Mouse (Mus musculus) frontal cortex, adult (tissue): ENCODE results near the gene Rsad2.
"Not testable (repeated sequence)": the region's sequence is repeated elsewhere in the genome, so short reads cannot be mapped to it uniquely, and the experiment has no call there.

Experiments
- ATAC-seq: cut with Nextera tagmentation; 2 replicates; pipeline ENCODE4 v1.9.2; 2017; ENCODE audit warnings: mild to moderate bottlenecking, moderate library complexity, mixed read lengths; ENCODE audit not compliant: low TSS enrichment

Rsad2 gene

DNA sequence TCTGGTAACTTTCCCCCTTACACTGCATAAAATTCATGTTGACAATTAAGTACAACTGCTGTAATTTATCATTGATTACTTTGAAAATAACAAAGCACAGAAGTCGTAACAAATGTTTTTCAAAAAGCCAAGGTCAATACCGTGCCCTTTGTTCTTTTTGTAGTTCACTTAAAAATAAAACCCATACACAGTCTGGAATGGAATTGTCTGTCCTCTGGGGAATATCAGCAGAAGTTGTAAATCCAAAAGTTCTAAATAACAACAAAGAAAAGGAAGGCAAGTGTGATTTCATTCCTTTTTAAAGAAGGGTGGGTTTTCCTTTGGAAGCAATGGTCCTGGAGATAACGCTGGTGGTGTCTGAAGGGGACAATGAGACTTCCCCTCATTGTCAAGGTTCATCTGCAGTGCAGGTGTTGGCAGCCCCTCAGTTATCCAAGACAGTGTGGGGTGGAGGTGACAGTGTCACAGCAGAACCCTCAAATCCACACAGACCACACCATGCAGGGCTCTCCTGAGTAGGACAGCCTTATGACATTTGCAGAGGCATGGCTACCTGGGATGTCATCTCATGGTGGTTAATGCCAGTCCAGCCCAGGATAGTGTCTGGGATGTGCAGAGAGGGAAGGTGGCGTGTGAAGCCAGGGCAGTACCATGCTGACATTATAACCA is 9.7 kb downstream of the Rsad2 start:
- no peak for ATAC-seq

DNA sequence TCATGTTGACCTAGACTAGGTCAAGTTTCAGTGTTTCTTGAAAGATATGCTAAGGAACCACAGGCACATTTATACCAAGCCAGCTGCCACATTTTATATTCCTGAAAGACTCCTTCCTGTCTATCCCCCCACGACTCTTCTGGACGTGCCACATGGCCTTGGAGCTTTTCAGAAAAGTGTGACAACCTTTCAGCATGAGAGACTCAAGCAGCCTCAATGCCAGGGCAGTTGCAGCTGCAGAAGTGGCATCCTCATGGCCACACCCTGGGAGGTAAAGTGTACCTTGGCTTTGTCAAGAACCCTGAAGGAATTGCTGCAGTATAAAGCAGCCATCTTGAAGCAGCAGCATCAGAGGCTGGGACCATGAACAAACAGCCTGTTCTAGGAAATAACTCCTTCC is 11.7 kb downstream of the Rsad2 start:
- no peak for ATAC-seq

DNA sequence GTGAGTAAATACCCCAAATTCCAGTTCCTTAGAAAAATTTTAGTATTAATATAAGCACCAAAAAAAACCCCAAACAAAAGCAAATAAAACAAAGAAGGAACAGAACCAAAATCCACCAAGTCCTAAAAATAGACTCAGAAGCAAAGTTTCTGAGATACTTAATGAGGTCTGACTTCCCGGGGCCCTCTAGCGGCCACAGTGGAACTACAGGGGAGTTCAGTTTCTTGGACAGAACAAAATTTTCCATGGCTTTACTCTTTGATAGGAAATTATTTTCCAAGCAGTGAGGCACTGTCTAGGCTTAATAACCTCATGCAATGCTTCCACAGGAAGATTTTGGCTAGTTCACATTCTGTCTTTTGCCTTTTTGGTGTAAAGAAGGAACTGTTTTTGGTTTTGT is 12.2 kb downstream of the Rsad2 start:
- ATAC-seq: peak; percentile 52; the same call in 1 of the 2 replicates

DNA sequence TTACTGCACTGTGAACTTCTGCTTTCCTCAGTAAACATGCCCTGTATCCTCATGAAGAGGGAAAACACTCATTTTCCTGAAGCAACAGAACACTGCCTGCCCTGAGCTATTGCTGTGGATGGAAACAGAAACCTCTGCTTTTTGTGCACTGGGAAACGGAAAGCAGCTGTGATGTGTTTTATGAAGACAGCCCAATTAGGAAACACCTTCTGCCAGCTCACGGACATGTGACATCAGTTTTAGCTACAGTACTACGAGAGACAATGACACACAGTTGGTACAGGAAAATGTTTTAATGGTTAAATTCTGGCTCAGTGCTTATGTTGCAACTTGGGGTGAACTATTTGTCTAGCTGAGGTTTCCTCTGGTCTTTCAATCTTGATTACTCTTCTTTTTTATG is 16.9 kb downstream of the Rsad2 start:
- no peak for ATAC-seq

DNA sequence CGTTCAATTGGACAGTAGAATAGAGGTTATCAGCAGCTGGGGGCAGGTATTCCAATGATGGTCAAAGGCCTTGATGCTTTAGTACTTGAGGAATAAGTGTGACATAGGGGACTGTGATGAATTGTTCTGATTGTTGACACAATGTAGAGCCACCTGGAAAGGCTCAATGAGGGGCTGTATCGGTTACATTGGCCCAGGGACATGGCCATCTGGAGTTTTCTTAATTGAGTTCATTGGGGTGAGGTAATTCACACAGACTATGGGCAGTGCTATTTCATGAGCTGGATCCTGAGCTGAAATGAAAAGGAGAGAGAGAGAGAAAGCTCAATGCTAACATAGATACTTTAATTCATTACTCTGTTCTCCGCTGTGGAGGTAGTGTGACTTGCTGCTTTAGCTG is 18.3 kb downstream of the Rsad2 start:
- ATAC-seq: no peak

DNA sequence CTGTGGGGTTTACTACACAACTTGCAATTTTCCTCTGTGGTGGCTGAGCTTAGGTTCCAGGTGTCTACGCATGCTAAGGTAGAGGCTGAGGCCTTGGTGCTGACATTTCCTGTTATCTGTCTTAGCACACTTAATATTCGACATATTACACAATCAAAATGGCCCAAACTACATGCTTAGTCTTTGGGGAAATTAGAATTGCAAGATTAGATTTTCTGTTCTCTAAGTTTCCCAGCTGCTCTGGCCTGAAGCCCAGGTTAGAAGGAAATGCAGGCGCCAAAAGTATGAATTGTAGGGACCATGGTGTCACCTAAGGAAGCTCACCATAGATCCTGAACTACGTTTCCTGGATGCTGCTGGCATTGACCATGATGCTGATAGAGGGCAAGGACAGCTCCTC is 19.9 kb downstream of the Rsad2 start:
- no peak for ATAC-seq

DNA sequence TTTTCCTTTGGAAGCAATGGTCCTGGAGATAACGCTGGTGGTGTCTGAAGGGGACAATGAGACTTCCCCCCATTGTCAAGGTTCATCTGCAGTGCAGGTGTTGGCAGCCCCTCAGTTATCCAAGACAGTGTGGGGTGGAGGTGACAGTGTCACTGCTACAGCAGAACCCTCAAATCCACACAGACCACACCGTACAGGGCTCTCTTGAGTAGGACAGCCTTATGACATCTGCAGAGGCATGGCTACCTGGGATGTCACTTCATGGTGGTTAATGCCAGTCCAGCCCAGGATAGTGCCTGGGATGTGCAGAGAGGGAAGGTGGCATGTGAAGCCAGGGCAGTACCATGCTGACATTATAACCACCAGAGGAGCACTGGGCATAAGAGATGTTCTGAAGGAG is 27.5 kb downstream of the Rsad2 start:
- ATAC-seq: not testable (repeated sequence)

DNA sequence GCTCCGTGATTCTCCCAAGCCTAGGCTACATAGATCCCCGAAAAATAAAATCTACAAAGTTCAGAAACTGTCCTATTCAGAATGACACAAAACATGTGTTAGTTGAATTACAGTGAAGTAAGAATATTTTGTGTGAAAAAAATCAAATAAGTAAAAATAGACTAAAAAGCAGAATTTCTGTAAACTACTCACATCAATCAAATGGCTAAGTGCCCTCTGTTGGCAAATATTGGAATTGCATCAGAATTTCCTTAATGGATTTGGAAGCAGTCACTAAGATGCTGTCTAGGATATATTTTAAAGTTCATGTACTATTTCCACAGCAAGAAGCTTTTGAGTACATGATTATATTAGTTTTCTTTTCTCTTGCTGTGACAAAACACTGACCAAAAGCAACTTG is 31.4 kb downstream of the Rsad2 start:
- ATAC-seq: no peak

DNA sequence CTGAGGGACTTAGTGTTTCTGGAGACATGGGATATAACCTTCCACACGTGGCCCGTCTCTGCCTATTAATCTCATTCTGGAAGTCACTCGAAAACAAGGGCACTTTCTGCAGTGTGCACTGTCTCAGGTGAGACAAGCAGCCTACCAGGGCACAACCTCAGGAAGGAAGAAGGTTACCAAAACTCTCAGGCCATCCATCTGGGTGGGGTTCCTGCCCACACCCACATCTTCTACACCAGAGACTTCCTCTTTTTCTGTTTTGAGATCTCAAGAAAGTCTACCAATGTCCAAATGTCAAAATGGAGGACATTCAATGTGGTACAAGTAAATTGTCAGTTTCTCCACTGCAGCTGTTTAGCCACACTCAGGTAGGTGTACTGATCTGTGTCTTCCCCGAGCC is 37.9 kb downstream of the Rsad2 start:
- no peak for ATAC-seq

DNA sequence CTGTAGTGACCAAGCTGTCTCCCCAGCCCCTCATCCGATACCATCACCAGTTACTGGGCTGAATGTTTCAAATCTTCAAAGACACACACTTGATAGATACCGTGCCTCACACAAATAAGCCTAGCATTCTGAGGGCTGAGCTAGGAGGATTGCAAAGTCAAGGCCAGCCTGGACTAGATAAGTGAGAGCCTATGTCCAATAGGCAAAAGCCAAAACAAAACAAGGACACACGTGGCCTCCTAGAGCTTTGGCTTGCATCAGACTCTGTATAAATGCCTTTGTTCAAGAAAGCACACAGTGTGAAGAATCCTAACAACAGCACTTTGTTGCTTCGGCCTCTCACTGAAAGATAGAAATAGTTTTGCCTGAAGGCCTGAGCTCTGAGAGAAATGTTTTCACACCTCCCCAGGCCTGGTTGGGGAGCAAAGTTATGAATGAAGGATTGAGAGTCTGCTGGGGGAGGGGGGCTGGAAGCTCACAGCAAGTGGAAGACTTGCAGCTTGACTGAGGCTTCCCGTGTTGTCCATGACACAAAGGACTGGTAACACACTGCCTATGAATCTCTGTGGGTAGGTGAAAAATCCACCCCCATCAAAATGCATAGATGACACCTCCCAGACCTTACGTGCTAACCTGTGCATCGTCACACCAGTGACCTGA is 39.5 kb downstream of the Rsad2 start:
- no peak for ATAC-seq

DNA sequence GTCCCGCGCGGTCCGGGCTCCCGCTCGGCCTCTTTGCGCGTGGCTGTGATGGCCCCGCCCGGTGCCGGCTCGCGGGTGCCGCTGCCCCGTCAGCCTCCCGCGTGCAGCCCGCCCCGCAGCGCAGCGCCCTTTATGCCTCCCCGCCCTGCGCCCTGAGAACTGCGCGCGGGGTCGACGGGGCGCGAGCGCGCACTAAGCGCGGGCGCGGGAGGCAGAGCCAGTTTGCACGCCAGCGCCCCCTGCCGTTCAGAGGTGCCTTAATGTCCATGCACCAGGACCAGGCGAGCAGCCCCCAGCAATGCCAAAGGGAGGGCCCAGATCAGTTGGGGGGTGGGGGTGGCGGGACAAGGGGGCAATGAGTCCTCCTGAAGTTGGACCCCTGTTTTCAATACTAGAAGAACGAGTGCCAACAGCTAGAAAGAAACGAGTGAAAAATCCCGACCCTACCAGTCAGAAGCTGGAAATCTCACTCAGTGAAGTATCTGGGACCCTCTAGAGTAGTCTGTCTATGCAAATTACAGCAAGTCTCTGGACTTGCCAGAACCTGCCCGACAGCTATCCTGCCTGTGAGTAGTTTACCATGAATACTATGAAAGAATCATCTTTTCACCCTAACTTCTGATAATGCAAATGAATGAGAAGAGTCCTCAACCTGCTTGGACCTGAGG is 41.0 kb downstream of the Rsad2 start, which contains the start of gene Rnf144a:
Gene Rnf144a (minus strand): TSS at position 151 of the 668 bp plus-strand sequence.
- peak; percentile 76 for ATAC-seq

DNA sequence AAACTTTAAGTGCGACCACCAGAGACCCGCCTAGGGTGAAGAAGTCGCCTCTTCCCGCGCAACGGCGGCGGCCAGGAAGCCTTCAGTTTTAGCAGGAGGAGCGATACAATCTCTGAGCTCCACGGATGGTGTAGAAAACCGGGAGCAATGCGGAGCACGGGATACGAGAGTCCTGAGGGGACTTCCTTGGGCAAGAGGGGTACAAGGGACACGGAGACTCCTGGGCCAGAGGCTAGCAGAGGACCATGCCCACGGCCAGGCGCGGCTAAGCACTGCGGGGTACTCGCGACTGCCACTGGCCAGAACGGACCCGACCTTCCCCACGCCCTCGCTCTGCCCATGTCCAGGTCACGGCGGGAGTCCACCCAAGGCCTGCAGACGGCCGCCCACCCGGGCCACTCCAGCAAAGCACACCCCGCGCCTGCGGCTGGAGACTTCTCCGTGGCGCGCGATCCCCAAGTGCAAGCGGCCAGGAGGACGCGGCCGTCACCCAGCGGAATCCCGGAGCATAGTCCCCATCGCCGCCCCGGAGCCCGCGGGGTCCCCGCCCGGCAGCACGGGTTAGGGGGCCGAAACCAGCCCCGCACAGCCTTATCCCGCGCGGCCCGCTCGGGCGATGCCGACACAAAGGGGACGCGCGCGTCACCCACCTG is 41.7 kb downstream of the Rsad2 start:
- peak; percentile 39 for ATAC-seq

DNA sequence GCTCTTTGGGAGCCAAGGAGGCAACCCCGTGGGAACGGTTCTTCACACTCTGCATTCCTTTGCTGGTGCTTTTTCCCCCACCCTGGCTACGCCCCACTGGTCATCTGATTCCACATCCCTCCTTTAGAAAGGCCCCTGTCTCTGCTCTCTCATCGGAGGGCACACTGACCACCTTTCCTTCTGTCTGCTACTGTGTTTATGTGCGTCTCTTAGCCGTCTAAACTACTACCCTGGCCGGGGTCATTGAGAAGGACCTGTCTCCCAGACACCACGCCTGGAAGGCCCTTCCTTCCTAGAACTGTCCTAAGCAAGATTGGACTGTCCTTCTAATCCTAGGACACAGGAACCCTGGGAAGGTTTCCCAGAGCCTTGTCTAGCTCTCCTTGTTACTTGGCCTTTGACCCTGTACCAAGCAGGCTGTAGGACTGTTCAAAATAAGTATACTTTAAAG is 42.3 kb downstream of the Rsad2 start:
- ATAC-seq: no peak

DNA sequence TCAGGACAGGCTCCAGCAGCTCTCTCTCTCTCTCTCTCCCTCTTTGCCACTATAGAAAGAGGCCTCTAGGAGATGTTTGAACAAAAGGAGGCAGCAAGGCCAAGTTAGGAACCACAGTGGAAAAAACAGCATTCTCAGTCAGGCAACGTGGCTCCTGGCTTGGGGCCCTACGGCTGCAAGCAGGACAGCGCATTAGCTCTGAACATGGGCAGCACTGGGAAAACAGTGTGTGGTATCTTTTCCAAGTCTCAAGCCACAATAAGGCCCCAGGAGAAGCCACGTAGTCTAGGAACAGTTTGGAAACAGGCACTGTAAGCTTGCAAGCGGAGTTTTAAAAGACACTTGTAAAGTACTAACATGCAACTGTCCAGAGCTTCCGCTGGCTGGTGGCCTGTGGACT is 43.5 kb downstream of the Rsad2 start:
- 0 out of 2 replicates have a peak, but pooled peaks have one; percentile 7 for ATAC-seq

DNA sequence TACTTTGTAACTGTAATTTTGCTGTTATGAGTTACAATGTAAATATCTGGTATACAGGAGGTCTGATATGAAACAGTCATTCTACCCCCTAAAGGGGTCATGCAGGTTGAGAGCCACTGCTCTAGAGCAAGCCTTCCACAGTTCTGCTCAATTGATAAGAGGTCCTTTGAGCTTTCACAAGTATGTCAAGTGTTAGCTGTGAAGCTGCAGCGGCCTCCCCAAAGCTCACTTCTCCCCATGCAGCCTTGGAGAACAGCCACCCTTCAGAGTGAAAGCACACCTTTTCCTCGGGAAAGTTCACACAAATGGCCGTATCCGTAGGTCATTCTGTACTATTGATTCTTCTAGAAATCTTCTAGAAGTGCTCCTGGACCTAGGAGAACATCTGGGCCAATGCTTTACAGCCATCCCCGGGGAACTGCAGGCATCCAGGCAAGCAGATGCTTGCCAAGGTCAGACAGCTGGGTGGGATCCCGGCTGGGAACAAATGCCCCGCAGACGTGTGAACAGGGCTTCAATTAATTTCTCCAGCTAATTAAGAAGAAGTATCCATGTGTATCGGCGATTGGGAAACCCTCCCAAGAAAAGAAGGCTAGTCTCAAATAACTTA is 44.3 kb downstream of the Rsad2 start:
- no peak for ATAC-seq

DNA sequence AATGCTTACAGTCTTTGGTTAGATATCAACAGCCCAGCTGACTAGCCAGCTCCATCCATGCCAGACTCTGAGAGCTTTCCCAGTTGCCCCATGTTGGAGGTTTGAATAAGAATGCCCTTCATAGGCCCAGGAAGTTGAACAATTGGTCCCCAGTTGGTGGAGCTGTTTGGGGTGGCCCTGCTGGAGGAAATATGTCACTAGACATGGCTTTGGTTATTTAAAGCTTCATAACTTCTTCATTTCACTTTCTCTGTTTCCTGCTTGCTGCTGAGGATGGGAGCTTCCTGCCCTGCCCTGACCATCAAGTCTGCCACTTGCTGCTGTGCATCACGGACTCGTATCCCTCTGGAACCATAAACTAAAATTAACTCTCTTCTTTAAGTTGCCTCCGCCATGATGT is 45.8 kb downstream of the Rsad2 start:
- ATAC-seq: no peak

DNA sequence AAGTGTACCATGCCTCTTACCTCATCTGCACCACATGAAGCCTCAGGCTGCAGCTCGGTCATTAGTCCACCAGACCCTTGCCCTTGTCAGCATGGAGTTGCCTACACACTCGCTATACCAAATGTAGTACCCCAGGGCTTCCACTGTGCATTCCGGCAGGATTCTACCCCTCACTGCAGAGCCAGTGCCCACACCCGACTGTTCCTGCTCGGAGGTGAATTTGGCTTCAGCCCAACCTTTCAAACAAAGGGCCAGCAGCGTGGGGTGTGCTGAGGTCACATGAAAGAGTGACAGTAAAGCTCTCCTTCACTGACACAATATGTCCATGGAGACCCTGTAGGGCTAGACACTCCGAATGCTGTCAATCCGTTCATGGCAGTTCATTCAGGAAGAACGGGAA is 47.5 kb downstream of the Rsad2 start:
- ATAC-seq: no peak

DNA sequence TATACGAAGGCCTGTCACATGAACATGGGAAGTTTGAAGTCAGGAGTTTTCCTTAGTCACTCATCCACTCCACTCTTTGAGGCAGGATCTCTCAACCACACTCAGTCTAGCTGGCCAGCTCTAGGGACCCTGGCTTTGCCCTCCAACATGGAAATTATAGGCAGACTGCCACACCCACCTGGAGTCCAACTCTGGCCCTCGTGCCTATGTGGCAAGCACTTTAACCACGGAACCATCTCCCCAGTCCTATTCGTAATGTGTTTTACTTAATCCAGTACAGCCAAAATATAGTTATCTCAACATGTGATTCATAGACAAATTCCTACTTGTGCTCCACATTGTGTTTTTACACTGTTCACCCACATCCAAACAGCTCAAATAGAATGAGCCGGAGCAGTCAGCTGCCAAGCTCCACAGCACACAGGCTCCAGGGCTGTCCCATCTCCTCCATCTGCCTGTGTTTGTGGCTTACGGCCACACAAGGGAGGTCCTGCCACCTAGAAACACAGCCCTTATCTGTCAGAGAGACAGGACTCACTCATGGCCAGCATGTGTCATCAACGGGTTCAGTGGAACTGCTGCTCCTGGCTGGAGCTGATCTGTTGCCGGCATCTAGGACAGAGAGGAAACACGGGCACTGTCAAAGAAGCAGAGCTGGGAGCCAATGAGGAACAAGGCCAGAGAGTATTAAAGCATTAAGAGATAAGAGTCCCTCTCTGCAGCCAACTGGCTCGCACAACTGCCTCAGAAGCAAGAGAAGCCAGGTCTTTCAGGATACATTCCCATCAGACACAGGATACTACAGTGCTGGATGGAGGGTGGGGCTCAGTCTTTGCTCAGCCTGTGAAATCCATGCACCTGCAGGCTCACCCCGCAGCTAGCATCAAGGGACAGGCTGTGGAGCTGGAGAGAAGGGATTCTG is 51.2 kb downstream of the Rsad2 start:
- peak; percentile 84 for ATAC-seq

DNA sequence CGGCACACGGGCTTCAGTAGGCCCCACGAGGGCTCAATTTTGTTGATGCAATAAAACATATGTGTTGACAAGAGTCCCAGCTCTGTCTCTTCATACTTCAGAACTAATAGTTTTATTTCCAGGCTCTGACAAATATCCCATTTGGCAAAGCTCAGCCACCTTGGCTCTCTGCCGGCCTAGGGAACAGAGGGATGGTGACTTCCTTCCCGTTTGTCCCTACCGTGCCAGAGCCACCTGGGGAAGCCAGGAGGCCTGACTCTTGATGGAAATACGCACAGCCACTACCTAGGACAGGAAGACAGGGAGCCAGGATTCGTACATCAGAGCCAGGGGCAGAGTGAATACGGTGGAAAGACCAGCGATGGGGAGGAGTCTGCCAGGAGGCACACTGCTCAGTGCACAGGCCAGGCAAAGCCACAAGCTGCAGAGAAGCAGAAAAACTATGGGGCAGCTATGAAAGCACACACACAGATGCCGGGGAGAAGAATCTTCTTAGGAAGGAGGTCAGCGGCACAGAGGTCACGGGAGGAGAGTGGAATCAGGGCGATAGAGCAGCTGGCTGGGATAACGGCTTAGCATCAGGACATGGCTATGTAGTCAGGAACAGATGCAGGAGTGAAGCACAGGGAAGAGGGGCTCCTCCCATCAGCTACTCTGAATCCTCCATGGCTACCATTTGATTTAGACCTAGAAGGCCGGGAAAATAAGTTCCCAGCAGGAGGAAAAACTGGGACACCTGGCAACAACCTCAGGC is 52.7 kb downstream of the Rsad2 start:
- no peak for ATAC-seq
